Mouse (Mus musculus): Measurements from ENCODE around the gene Ldb1.

Ldb1 gene

GRCm38 (mm10) chr19:46044993-46045695, at the start of gene Ldb1:
Ldb1 (minus strand) TSS chr19:46045214.
- DNase-seq: peak; percentile 86

DNA sequence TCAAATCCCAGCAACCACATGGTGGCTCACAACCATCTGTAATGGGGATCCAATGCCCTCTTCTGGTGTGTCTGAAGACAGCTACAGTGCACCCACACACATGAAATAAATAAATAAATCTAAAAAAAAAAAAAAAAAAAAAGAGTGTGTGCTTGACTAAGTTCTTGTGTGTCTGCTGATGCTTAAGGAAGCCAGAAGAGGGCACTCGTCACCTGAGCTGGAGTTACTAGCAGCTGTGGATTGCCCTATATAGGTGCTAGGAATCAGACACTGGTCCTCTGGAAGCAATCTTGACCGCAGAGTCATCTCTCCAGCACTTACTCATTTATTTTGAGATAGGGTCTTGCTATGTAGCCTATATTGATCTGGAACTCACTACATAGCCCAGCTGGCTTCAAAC, 49.1 kb upstream of the Ldb1 start:
- no peak for DNase-seq

DNA sequence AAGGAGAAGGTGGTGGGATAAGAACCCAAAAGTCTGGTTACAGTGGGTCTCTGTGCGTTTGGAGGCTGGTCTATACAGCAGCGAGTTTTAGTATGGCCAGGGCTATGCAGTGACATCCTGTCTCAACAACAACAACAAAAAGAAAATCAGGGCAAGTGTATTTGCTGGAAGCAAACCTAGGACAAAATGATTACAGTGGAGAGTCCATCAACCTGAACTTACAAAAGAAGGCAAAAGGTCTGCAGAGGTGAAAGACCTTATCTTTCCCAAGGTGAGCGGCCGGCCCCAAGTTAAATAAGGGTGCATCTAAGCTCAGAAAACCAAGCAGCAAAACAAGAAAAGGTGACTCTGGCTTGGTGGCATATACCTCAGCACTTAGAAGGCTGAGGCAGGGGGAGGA, 46.6 kb upstream of the Ldb1 start:
- DNase-seq: no peak

- no peak for DNase-seq
These were observed 42.9 kb upstream of the Ldb1 start for GRCm38 (mm10) chr19:46087871-46088270.

DNA sequence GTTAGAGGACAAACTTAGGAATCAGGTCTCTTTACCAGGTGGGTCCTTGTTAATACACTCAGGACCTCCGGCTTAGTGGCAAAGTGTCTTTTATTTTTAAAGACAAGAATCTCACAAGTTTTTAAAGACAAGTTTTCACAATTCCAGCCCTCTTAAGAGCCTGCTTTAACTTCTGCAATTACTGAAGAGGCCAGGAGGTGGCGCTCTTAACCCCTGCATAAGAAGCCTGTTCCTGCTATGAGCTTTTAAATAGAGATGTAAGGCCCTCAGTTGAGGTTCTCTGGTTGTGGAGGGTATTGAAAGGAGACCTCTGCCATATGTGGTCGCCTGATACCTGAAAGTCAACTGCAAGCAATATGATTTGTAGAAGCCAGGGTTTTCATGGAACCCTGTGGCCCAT, 41.3 kb upstream of the Ldb1 start:
- peak; percentile 59 for DNase-seq

GRCm38 (mm10) chr19:46085185-46085584, 40.2 kb upstream of the Ldb1 start:
- DNase-seq: no peak

DNA sequence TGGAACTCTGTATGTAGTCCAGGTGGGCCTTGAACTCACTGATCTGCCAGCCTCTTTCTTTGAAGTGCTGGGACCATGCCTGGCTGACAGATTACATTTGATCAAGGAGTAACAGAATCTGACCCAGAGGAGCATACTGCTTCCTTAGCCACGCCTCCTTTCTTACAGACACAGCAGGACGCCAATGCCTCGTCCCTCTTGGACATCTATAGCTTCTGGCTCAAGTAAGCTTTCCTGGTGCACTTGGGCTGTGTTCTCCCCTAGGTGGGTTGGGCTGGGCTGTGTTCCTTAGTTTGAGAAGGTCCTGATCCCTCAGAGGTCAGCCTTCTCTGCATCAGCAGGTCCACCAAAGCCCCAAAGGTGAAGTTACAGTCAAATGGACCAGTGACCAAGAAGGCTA, 33.5 kb upstream of the Ldb1 start:
- DNase-seq: no peak

- peak; percentile 100 for DNase-seq
These were observed 30.9 kb upstream of the Ldb1 start, which contains the start of gene Nolc1 for GRCm38 (mm10) chr19:46075616-46076607. Nolc1 (plus strand) TSS chr19:46075863.

GRCm38 (mm10) chr19:46074266-46074665, 29.3 kb upstream of the Ldb1 start:
- DNase-seq: no peak

DNA sequence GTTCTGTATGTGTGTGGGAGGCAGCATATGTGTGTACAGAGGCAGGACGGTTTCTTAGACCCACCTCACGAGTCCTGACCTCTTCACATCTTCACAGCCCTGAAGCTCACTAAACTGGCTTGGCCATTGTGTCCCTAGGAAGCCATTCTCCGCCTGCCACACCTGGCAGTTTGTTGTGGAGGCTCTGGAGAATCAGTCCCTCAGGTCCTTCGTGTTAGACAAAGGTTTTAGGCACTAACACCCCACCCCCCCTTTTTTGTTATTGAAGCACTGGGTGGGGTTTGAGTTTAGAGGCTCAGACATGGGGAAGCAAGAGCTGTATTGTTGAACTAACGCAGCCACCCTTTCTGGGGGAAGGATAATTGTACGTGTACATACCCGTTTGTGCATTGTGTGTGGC, 28.3 kb upstream of the Ldb1 start:
- DNase-seq: no peak

GRCm38 (mm10) chr19:46068054-46068453, 23.0 kb upstream of the Ldb1 start:
- no peak for DNase-seq

GRCm38 (mm10) chr19:46060845-46061244, 15.8 kb upstream of the Ldb1 start:
- no peak for DNase-seq

DNA sequence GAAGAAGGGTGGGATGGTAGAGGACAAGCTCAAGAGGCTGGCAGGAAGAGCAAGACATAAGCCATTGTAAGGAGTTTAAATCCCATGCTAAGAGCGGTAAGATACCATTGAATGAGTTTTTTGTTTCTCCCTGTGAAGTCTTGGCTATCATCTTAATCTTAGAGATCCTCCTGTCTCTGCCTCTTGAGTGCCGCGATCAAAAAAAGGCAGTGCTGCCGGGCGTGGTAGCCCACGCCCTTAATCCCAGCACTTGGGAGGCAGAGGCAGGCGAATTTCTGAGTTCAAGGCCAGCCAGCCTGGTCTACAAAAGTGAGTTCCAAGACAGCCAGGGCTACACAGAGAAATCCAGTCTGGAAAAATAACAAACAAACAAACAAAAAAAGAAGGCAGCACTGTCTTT, 13.5 kb upstream of the Ldb1 start:
- no peak for DNase-seq

DNA sequence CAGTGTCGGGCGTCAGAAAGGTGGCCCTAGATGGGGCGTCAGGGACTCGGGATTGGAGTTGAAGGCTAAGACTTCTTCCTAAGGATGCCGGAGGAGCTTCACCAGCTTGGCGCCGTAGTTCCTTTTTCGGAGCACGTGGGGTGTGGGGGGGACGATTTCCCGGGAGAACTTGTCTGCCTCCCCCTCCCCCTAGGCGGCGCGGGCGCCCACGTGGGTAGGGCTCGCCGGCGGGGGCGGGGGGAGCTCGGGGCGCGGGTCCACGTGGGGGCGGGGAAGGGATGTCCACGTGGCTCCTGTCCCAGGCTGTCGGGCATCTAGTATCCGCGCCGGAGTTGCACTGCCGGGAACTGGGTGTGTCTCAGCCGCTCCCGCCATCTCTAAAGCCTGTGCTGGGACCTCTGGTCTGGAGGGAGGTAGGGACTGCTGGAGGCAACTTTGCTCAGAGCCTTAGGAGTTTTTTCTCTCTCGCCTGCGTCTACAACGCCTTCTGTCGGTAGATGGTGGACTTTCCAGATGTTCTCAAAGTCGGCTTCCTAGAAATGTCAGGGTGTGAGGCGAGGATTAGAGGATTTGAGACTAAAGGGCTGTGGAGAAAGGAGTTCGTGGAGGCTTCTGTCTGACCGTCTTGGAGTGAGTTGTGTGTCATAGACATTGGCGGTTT, 12.1 kb upstream of the Ldb1 start:
- DNase-seq: peak; percentile 76

DNA sequence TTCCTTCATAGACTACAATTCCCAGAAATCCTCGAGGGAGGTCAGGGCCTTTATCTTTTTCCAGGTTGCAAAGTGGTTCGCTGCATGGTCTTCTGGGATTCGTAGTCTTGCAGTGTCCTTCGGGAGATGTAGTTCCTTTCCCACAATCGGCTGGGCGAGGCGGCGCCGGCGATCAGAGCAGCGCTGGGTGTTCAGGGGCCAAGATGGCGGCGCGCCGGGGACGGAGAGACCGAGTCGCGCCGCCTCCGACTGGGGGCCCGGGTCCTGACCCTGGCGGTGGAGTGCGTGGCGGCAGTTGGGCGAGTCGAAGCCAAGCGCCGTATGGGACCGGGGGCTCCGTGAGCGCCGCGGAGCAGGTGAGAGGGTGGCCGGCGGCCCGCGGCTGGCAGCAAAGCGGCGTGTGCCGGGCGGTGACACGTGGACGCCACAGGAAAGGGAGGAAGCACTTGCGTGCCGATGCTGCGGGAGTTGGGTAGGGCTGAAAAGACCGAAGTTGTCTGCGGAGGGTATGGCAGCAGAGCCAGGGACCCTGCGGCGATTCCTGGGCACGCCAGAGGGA, 11.5 kb upstream of the Ldb1 start:
- DNase-seq: peak; percentile 96

GRCm38 (mm10) chr19:46055752-46056387, 10.9 kb upstream of the Ldb1 start:
- no peak for DNase-seq

DNA sequence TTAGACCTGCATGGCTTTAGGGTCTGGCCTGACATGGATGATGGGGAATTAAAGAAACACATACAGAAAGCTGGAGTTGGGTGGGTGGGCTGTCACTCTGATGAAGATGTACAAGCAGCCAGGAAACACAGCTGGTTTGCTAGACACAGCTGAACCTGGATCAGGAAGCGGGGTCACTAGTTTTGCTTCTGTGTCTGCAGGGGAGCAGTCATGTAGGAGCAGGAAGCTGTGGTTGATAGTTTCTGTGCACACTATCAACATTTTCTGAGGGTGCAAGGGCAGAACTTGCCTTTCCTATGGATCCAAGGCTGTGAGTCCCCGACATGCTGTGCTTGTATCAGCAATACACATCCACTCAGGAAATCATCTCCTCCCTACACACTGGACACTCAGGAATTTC, 5.4 kb upstream of the Ldb1 start:
- DNase-seq: no peak

- no peak for DNase-seq
These were observed 4.1 kb upstream of the Ldb1 start for GRCm38 (mm10) chr19:46049129-46049528.

DNA sequence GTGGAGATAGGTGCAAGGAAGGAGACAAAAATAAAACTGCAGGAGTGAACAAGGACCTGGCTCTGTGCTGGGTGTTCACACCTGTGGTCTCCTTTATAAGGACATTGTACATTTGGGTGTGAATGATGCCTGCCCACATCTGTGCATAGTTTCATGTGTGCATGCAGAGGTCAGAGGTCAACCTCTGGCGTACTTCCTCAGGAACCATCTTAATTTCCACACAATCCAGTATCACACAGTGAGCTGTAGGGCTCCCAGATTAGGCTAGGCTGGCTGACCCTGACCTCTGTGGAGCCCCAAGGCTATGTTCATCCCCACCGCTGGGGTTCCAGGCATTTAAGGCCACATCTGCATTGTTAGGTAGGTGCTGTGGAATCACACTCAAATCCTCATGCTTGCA, 2.4 kb upstream of the Ldb1 start:
- no peak for DNase-seq

DNA sequence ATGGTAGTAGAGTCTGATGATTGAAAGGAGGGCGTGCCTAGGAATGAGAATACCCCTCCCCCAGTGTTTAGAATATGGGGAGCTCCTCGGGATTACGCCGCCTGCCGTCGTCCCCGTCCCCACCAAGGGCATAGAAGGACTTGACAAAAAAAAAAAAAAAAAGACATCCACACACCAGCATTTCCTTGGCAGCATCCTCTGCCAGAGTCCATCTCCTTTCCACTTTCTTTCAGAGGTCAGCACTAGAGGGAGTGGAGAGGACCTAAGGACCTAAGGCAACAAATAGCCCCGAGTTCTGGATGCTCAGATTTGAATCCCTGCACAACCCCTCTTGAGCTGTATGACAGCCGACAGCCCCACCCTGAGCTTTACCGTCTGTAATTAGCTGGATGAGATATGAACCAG, 1.6 kb upstream of the Ldb1 start:
- no peak for DNase-seq

DNA sequence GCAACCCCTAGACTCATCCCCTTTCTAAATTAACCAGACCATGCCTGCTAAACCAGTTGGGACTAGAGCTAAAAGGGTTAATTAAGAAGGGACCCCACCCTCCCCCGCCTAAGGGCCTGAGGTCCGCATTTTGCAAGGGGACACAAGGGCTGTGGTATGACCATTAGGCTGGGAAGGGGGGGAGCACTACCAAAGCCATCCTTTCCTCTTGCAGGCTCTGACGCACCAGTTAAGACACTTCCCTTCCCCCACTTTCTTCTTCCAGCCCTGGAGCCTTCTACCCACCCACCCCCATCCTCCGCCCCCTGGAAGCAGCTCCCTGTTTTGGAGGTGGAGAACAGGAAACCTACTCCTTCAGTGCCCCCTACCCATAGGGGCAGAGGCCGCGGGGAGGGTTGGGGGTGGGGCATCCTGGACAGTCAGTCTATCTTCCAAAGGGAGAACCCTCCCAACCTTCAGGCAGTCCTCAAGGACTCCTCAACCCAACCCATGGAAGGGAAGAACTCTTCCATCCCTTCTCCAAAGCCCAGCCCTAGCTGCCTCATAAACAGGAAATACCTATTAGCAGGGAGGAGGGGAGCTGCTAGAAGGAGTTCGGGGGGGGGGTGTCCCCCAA, 790 bp upstream of the Ldb1 start:
- peak; percentile 68 for DNase-seq
